Mouse (Mus musculus) megakaryocyte, embryonic 14.5 days (primary cell): ENCODE results near the gene Tlx2.

ENCODE experiments used
- FLI1 ChIP-seq: IDR thresholded peaks from 2 replicates; pipeline ENCODE4 v1.6.1; 2012; ENCODE audit warnings: low read length, inconsistent platforms, mixed read lengths
- GATA1 ChIP-seq: IDR thresholded peaks from 3 replicates; pipeline ENCODE4 v1.6.1; 2012; ENCODE audit warnings: mixed read lengths, low read length, inconsistent platforms, borderline replicate concordance

DNA sequence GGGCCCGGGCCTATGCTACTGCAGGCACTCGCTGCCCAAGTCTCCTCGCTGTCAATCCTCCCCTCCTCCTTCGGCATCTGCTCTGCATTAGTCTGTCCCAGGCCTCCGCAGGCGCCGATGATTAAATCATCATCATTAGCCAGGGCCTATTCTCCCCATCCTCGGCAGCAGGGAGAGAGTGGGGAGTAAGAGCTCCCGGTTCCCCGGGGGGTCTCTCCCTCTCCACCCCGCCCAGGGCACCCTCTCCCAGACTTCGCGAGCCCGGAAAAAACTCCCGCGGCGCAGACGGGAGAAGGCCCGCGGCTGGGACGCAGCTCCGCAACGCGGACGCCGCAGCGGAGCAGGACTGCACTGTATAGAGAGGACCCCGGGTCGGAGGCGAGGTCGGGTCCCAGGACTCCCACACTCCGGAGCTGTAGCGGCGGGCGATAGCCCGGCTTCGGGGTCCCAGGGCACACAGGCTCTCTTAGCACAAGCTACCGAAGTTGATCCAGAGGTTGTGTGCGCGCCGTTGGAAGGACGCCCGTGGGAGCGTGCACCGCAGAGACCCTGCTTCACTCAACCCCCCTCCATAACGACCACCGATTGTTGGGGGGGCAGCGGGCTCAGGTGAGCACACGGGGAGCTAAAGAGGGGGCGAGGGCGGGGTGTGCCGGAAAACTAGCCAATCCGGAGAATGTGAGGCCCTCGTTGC, 7.7 kb upstream of the Tlx2 start, which contains the start of gene Pcgf1:
- TF ChIP-seq GATA1: no peak
- no peak for TF ChIP-seq FLI1
